Mouse (Mus musculus): ENCODE measurements around the gene Gm4553. TPM values are rescaled to one million over a fixed set of nuclear protein-coding genes. Genes with fewer than 3 reads are reported as not detected.
A peak's percentile ranks its signal among the peaks of the same experiment; 100 is the strongest.
"Not testable (repeated sequence)": the region's sequence is repeated elsewhere in the genome, so short reads cannot be mapped to it uniquely, and the experiment has no call there.

The Gm4553 gene
- polyA plus RNA-seq, 1 experiment: not detected

DNA sequence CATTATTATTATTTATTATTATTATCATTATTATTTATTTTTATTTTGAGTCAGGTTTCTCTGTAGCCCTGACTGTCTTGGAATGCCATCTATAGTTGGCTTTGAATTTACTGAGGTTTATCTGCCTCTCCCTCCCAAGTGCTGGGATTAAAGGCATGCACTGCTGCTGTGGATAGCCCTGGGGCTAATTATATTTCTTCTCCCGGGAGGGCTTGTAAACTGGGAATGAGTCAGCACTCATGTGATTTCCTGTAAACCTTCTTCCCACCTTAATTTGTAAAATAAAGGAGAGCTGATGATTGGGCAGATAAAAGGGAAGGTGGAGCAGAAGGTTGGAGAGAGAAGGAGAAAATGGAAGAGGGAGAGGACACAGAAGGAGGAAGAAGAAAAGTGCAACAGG, 24.8 kb downstream of the Gm4553 start:
- Histone ChIP-seq H3K4me3 (ENCODE audit: insufficient read depth, low read length) (no peak overlapping the region), H3K4me1 (ENCODE audit: control insufficient read depth, insufficient read depth, low read length) (no peaks in the 10 kb centered on the region), H3K27ac (ENCODE audit: insufficient read depth, low read length) (no peak overlapping the region)
- TF ChIP-seq POLR2A (IDR thresholded peaks at IDR 0.05; ENCODE audit: low read depth, low read length) (no peak), CTCF (IDR thresholded peaks at IDR 0.05; ENCODE audit: borderline replicate concordance, insufficient read depth, low read length) (no peak)

DNA sequence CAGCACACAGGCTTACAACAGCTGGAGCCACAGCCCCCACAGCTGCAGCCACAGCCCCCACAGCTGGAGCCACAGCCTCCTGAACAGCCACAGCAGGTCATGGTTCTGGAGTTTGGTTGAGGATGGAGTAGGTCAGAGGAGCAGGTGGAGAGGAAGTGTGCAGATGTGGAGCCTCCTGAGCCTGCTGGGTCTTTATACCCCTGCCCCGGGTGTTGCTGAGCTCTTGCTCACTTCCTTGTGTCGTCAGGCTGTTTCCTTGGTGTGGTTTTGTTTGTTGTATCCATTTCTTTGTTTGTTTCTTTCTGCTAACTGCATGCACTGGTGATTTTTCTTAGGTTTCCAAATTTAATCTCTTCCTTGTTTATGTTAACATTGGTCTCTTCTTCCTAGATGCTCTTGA, 29.6 kb downstream of the Gm4553 start, which contains the start of gene Gm39115:
Gm39115 (minus strand) TSS at position 101 of the 400 bp plus-strand sequence.
- H3K27ac ChIP-seq (ENCODE audit: insufficient read depth, low read length); H3K4me1 ChIP-seq (ENCODE audit: control insufficient read depth, insufficient read depth, low read length); H3K4me3 ChIP-seq (ENCODE audit: insufficient read depth, low read length): not testable (repeated sequence)

DNA sequence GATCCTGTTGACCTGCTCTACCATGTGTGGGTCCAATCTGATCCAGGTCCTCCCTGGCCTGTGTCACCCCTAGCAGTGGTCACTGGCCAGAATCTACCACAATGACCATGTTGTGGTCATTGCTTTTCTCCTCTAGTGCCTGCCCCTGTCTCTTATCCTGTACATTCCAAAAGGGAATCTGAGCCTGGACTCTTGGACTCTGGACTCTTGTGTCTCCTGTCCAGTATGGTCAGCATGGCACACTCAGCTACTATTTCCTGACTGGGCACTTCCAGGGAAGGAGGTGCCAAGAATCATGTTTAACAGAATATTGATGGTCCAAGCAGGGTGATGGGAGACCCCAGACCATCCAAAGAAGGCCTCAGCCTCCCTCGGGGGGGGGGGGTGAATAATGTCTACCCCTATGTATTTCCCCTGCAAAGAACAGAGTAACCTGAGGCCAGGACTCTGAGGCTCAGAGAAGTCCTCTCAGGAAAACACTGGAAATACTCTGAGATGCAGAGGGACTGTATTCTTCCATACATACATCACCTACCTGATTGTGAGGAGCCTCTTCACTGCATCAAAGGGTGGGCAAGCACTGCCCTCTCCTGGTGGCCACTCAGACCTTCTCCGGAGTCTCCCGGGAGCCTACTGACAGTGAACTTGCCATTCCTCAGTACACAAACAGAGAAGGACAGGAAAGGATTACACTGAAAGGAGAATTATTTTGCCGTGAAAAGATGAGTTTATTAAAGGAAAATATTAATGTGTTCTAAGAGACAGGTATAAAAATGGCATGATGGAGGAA, 31.1 kb downstream of the Gm4553 start:
- TF ChIP-seq CTCF (IDR thresholded peaks at IDR 0.05; ENCODE audit: borderline replicate concordance, insufficient read depth, low read length): peak; percentile 37; the same call in 1 of the 2 replicates
- no peak for TF ChIP-seq POLR2A (IDR thresholded peaks at IDR 0.05; ENCODE audit: low read depth, low read length)
- Histone ChIP-seq H3K27ac (ENCODE audit: insufficient read depth, low read length) (no peak overlapping the region), H3K4me3 (ENCODE audit: insufficient read depth, low read length) (no peak overlapping the region), H3K4me1 (ENCODE audit: control insufficient read depth, insufficient read depth, low read length) (no peaks in the 10 kb centered on the region)

DNA sequence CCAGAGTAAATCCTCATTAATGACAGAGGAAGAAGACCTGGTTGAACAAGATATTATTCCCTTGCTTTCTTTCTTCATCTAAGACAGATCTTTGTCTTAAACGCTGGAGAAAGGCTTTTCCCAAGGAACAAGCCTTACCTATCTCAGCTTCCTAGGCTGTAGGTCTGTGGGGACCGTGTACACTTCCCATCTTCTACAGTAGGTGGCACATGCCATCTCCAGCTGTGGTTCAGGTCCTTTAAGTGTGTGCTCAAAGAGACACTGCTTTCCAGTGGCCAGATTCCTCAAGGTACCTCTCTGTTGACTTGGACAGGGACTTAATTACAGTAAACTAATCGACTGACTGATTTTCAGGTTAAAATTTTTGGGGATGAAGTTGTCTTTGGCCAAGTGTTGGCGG, 36.7 kb downstream of the Gm4553 start:
- TF ChIP-seq CTCF (IDR thresholded peaks at IDR 0.05; ENCODE audit: borderline replicate concordance, insufficient read depth, low read length): no peak
- no peak for TF ChIP-seq POLR2A (IDR thresholded peaks at IDR 0.05; ENCODE audit: low read depth, low read length)
- no peaks in the 10 kb centered on the region for H3K4me1 ChIP-seq (ENCODE audit: control insufficient read depth, insufficient read depth, low read length)
- no peak overlapping the region for H3K27ac ChIP-seq (ENCODE audit: insufficient read depth, low read length)
- H3K4me3 ChIP-seq (ENCODE audit: insufficient read depth, low read length): no peak overlapping the region

DNA sequence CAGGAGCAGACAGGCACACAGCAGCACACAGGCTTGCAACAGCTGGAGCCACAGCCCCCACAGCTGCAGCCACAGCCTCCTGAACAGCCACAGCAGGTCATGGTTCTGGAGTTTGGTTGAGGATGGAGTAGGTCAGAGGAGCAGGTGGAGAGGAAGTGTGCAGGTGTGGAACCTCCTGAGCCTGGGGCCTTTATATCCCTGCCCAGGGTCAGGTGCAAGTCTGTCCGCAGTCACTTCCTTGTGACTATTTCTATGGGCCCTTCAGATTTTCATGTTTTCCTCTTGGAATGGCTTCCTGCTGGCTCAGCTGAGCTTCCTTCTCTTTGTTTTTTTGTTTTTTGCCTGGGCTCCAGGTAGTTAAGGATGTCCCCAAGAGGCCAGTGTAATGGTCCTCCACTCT, 44.9 kb downstream of the Gm4553 start, which contains the start of gene Gm45618:
Gm45618 (minus strand) TSS at position 101 of the 400 bp plus-strand sequence.
- H3K4me3 ChIP-seq (ENCODE audit: insufficient read depth, low read length); H3K4me1 ChIP-seq (ENCODE audit: control insufficient read depth, insufficient read depth, low read length); H3K27ac ChIP-seq (ENCODE audit: insufficient read depth, low read length): not testable (repeated sequence)

DNA sequence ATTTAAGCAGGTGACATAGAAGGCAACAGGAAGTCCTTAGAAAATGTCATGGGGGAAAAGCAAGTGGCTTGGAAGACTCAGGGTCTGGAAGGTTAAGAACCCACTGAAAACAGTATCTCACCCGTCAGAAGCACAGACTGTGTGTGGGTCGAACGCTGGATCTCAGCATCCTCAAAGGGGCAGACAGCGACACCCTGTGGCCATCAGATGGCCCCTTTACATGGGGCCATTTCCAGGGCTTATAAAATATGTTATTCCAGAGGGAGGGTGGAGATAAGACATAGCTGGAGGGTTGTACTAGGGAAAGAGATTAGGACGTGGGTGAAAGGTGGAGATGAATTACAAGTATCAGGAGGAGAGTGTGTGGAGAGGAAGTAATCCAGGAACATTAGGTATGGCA, 45.9 kb downstream of the Gm4553 start:
- Histone ChIP-seq H3K27ac (ENCODE audit: insufficient read depth, low read length) (no peak overlapping the region), H3K4me1 (ENCODE audit: control insufficient read depth, insufficient read depth, low read length) (no peaks in the 10 kb centered on the region), H3K4me3 (ENCODE audit: insufficient read depth, low read length) (no peak overlapping the region)
- TF ChIP-seq POLR2A (IDR thresholded peaks at IDR 0.05; ENCODE audit: low read depth, low read length) (no peak), CTCF (IDR thresholded peaks at IDR 0.05; ENCODE audit: borderline replicate concordance, insufficient read depth, low read length) (peak; percentile 34; the same call in 1 of the 2 replicates)

Other genes with a start within 250 kb of the Gm4553 start
- 40.3 and 43.8 TPM in 2 replicates for gene Tollip, start 247.2 kb downstream of the Gm4553 start, polyA plus RNA-seq (2011; ENCODE audit: insufficient read length, low read depth, missing spikeins)
- gene Brsk2, start 216.0 kb downstream of the Gm4553 start, polyA plus RNA-seq (2011; ENCODE audit: insufficient read length, low read depth, missing spikeins): not detected in 2 replicates
- 15.2 and 15.9 TPM in 2 replicates for gene Mob2, start 104.7 kb downstream of the Gm4553 start, polyA plus RNA-seq (2011; ENCODE audit: insufficient read length, low read depth, missing spikeins)
- 5.1 and 5.4 TPM in 2 replicates for gene Dusp8, start 69.9 kb downstream of the Gm4553 start, polyA plus RNA-seq (2011; ENCODE audit: insufficient read length, low read depth, missing spikeins)
- gene Gm45618, start 45.0 kb downstream of the Gm4553 start, polyA plus RNA-seq (2011; ENCODE audit: insufficient read length, low read depth, missing spikeins): not detected in 2 replicates
- not detected in 2 replicates for gene Gm39115, start 29.7 kb downstream of the Gm4553 start, polyA plus RNA-seq (2011; ENCODE audit: insufficient read length, low read depth, missing spikeins)
- gene Gm45337, start 21.1 kb downstream of the Gm4553 start, polyA plus RNA-seq (2011; ENCODE audit: insufficient read length, low read depth, missing spikeins): not detected in 2 replicates
- not detected in 2 replicates for gene Gm29735, start 8.6 kb downstream of the Gm4553 start, polyA plus RNA-seq (2011; ENCODE audit: insufficient read length, low read depth, missing spikeins)
- not detected in 2 replicates for gene Krtap5-2, start 10.3 kb upstream of the Gm4553 start, polyA plus RNA-seq (2011; ENCODE audit: insufficient read length, low read depth, missing spikeins)
- not detected in 2 replicates for gene Gm10153, start 24.6 kb upstream of the Gm4553 start, polyA plus RNA-seq (2011; ENCODE audit: insufficient read length, low read depth, missing spikeins)
- not detected in 2 replicates for gene Krtap5-3, start 35.6 kb upstream of the Gm4553 start, polyA plus RNA-seq (2011; ENCODE audit: insufficient read length, low read depth, missing spikeins)
- not detected in 2 replicates for gene Gm7579, start 46.1 kb upstream of the Gm4553 start, polyA plus RNA-seq (2011; ENCODE audit: insufficient read length, low read depth, missing spikeins)
- gene Krtap5-5, start 64.2 kb upstream of the Gm4553 start, polyA plus RNA-seq (2011; ENCODE audit: insufficient read length, low read depth, missing spikeins): not detected in 2 replicates
- gene Gm40460, start 75.3 kb upstream of the Gm4553 start, polyA plus RNA-seq (2011; ENCODE audit: insufficient read length, low read depth, missing spikeins): not detected in 2 replicates
- gene Gm2431, start 92.6 kb upstream of the Gm4553 start, polyA plus RNA-seq (2011; ENCODE audit: insufficient read length, low read depth, missing spikeins): not detected in 2 replicates
- not detected in 2 replicates for gene Gm4559, start 108.6 kb upstream of the Gm4553 start, polyA plus RNA-seq (2011; ENCODE audit: insufficient read length, low read depth, missing spikeins)
- not detected in 2 replicates for gene Krtap5-1, start 131.4 kb upstream of the Gm4553 start, polyA plus RNA-seq (2011; ENCODE audit: insufficient read length, low read depth, missing spikeins)
- gene Krtap5-4, start 137.8 kb upstream of the Gm4553 start, polyA plus RNA-seq (2011; ENCODE audit: insufficient read length, low read depth, missing spikeins): not detected in 2 replicates
- 6.0 and 6.5 TPM in 2 replicates for gene Ifitm10, start 208.0 kb upstream of the Gm4553 start, polyA plus RNA-seq (2011; ENCODE audit: insufficient read length, low read depth, missing spikeins)
- gene Gm49369, start 216.9 kb upstream of the Gm4553 start, polyA plus RNA-seq (2011; ENCODE audit: insufficient read length, low read depth, missing spikeins): not detected in 2 replicates
- 617 and 890 TPM in 2 replicates for gene Ctsd, start 222.3 kb upstream of the Gm4553 start, polyA plus RNA-seq (2011; ENCODE audit: insufficient read length, low read depth, missing spikeins)